Mouse (Mus musculus) hematopoietic multipotent progenitor cell, adult 10-12 weeks (in vitro differentiated cells): ENCODE measurements around the gene Bhlhe40. TPM values are rescaled to one million over a fixed set of nuclear protein-coding genes. Genes with fewer than 3 reads are reported as not detected.

ENCODE experiments used
- polyA plus RNA-seq: library from polyadenylated mRNA; stranded (reverse); fragments of >175 nt; gene quantifications from 2 replicates; pipeline ENCODE4 v1.2.3, GENCODE M21; 2012; ENCODE audit warnings: low replicate concordance

Gene Bhlhe40
- 34.8 and 49.4 TPM in 2 replicates for polyA plus RNA-seq

GRCm38 (mm10) chr6:108660206-108660877, at the start of gene Bhlhe40:
Gene Bhlhe40 (plus strand): TSS chr6:108660629.

Other genes starting within 250 kb of the Bhlhe40 start
- 7.1 and 12.0 TPM in 2 replicates for gene Arl8b, start 122.5 kb downstream of the Bhlhe40 start, polyA plus RNA-seq
- gene Edem1, start 168.0 kb downstream of the Bhlhe40 start, polyA plus RNA-seq = 15.7 and 29.5 TPM in 2 replicates